Mouse (Mus musculus) adrenal gland, adult 2 months (tissue): ENCODE data around the gene Marco. TPM values are rescaled to one million over a fixed set of nuclear protein-coding genes. Genes with fewer than 3 reads are reported as not detected.

Experiments used
- DNase-seq: peaks from one replicate; pipeline ENCODE4 v3.0.0; 2021
- polyA plus RNA-seq: library from polyadenylated mRNA; depleted of rRNA; stranded (reverse); fragments of >200 nt; gene quantifications from 2 replicates; pipeline ENCODE4 v1.2.3, GENCODE M21; 2012; rRNA removed
- total RNA-seq, 2 experiments: library from RNA; stranded (reverse); gene quantifications; 2 replicates each; pipeline ENCODE4 v1.2.3; 2021

Gene Marco
- total and polyA plus RNA-seq, 3 experiments: not detected

GRCm38 (mm10) chr1:120441587-120441986 lies 63.2 kb downstream of the Marco start:
- no peak for DNase-seq

GRCm38 (mm10) chr1:120435591-120435990 lies 69.2 kb downstream of the Marco start:
- no peak for DNase-seq

- no peak for DNase-seq
Measured at GRCm38 (mm10) chr1:120430171-120430570, 74.7 kb downstream of the Marco start.

GRCm38 (mm10) chr1:120425587-120425986 lies 79.2 kb downstream of the Marco start:
- DNase-seq: no peak

Other genes with a start within 250 kb of the Marco start
- 10 to 100 TPM; 34.5 to 38.1 TPM for gene Steap3, start 232.3 kb downstream of the Marco start, total RNA-seq
- gene Steap3, start 232.3 kb downstream of the Marco start, polyA plus RNA-seq: 62.3 and 76.9 TPM in 2 replicates
- gene C1ql2, start 164.4 kb downstream of the Marco start, total RNA-seq: not detected
- gene C1ql2, start 164.4 kb downstream of the Marco start, polyA plus RNA-seq: 0.04 and 0.13 TPM in 2 replicates
- not detected for gene En1, start 97.4 kb upstream of the Marco start, total RNA-seq
- gene En1, start 97.4 kb upstream of the Marco start, polyA plus RNA-seq: 0.03 and 0.27 TPM in 2 replicates